Comparison of ENCODE assay signal across 7 mouse cellular contexts in genomic region chr7:101906696-101907095, GRCm38 (mm10). TPM values are rescaled to one million over a fixed set of nuclear protein-coding genes. Genes with fewer than 3 reads are reported as not detected.
DNase-seq lines count a peak whose midpoint lies in the region; ATAC-seq and TF ChIP-seq lines count a peak whose summit lies in the region.

No protein-coding gene starts in this region.

- H3K9ac ChIP-seq in embryonic facial prominence, embryonic 12.5 days: peak overlapping the region; percentile 89
- peak overlapping the region; percentile 90 for H3K9ac ChIP-seq in intestine, embryonic 14.5 days (ENCODE audit: low read length)
- peak overlapping the region; percentile 83 for H3K9ac ChIP-seq in midbrain, embryonic 13.5 days (replicated peaks)

- TF ChIP-seq CTCF in lung, adult 2 months (IDR thresholded peaks at IDR 0.05; ENCODE audit: insufficient read depth, low read length): no peak

- no peaks in the 10 kb centered on the region for H3K27me3 ChIP-seq in embryonic facial prominence, embryonic 12.5 days
- H3K27me3 ChIP-seq in intestine, embryonic 14.5 days (replicated peaks; ENCODE audit: control insufficient read depth, insufficient read depth, low read length): no peaks in the 10 kb centered on the region
- no peaks in the 10 kb centered on the region for H3K27me3 ChIP-seq in midbrain, embryonic 13.5 days

- no peak for TF ChIP-seq POLR2A in lung, adult 2 months (IDR thresholded peaks at IDR 0.05; ENCODE audit: borderline replicate concordance, extremely low read depth, low read depth, low read length)

- H3K36me3 ChIP-seq in embryonic facial prominence, embryonic 12.5 days: peaks cover 22% of the 10 kb centered on the region
- H3K36me3 ChIP-seq in intestine, embryonic 14.5 days (ENCODE audit: control insufficient read depth, insufficient read depth, low read length): peaks cover 25% of the 10 kb centered on the region
- peaks cover 37% of the 10 kb centered on the region for H3K36me3 ChIP-seq in midbrain, embryonic 13.5 days

- ATAC-seq in embryonic facial prominence, embryonic 12.5 days (ENCODE audit: insufficient number of reproducible peaks, insufficient read depth, low FRiP score, low TSS enrichment): no peak
- ATAC-seq in intestine, embryonic 14.5 days (replicated peaks; ENCODE audit: low FRiP score, low TSS enrichment, low read depth): no peak
- no peak for ATAC-seq in midbrain, embryonic 13.5 days

- 0 out of 2 replicates have a peak overlapping the region, but pooled peaks have one; percentile 96 for H3K27ac ChIP-seq in embryonic facial prominence, embryonic 12.5 days
- H3K27ac ChIP-seq in intestine, embryonic 14.5 days (ENCODE audit: low read depth): no peak overlapping the region; the same call in 1 of the 2 replicates
- H3K27ac ChIP-seq in midbrain, embryonic 13.5 days: 0 out of 2 replicates have a peak overlapping the region, but pooled peaks have one; percentile 1

- H3K4me2 ChIP-seq in embryonic facial prominence, embryonic 12.5 days (replicated peaks): peak overlapping the region; percentile 66
- peak overlapping the region; percentile 90 for H3K4me2 ChIP-seq in intestine, embryonic 14.5 days (ENCODE audit: low read length)
- peak overlapping the region; percentile 64 for H3K4me2 ChIP-seq in midbrain, embryonic 13.5 days (replicated peaks)

- no peak for DNase-seq in lung, adult 2 months
- DNase-seq in lung, postnatal 25 days (ENCODE audit: low spot score): no peak
- no peak for DNase-seq in intestine, embryonic 14.5 days (ENCODE audit: low spot score)
- no peak for DNase-seq in adrenal gland, postnatal 4 days (ENCODE audit: low spot score in 2 of 2)
- DNase-seq in testis, postnatal 10 days (ENCODE audit: low spot score): no peak

- 32% methylated on average over 8 of the region's 8 CpGs for WGBS in lung, adult 2 months
- WGBS in embryonic facial prominence, embryonic 12.5 days: 77% methylated on average over 8 of the region's 8 CpGs
- 73% methylated on average over 8 of the region's 8 CpGs for WGBS in intestine, embryonic 14.5 days
- WGBS in midbrain, embryonic 13.5 days: 85% methylated on average over 8 of the region's 8 CpGs

- peak overlapping the region; percentile 84 for H3K4me3 ChIP-seq in lung, adult 2 months (replicated peaks; ENCODE audit: extremely low read depth, low read depth, low read length)
- H3K4me3 ChIP-seq in embryonic facial prominence, embryonic 12.5 days: peak overlapping the region; percentile 76
- peak overlapping the region; percentile 93 for H3K4me3 ChIP-seq in intestine, embryonic 14.5 days (ENCODE audit: low read depth, low read length)
- H3K4me3 ChIP-seq in midbrain, embryonic 13.5 days (replicated peaks): peak overlapping the region; percentile 71

- H3K9me3 ChIP-seq in embryonic facial prominence, embryonic 12.5 days: no peaks in the 10 kb centered on the region
- H3K9me3 ChIP-seq in intestine, embryonic 14.5 days (ENCODE audit: control insufficient read depth, low read length): no peaks in the 10 kb centered on the region
- no peaks in the 10 kb centered on the region for H3K9me3 ChIP-seq in midbrain, embryonic 13.5 days

- peaks cover 10% of the 10 kb centered on the region for H3K4me1 ChIP-seq in lung, adult 2 months (ENCODE audit: control insufficient read depth, insufficient read depth, low read length)
- peaks cover 12% of the 10 kb centered on the region for H3K4me1 ChIP-seq in embryonic facial prominence, embryonic 12.5 days
- H3K4me1 ChIP-seq in intestine, embryonic 14.5 days (replicated peaks; ENCODE audit: control insufficient read depth, insufficient read depth, low read length): peaks cover 21% of the 10 kb centered on the region
- peaks cover 31% of the 10 kb centered on the region for H3K4me1 ChIP-seq in midbrain, embryonic 13.5 days (replicated peaks)

RNA-seq across cellular contexts. Expression of gene Tomt, which starts 0.5 kb away (rescaled TPM):
- polyA plus RNA-seq in lung, adult 2 months (2012; rRNA removed): 0.06 TPM in 1 of 2 replicates, not detected in the other
- polyA plus RNA-seq in embryonic facial prominence, embryonic 12.5 days (2016; fragmentation: Nextera tagmentation; extraction: Ambion mirVana): 0.61 and 0.65 TPM in 2 replicates
- polyA plus RNA-seq in intestine, embryonic 14.5 days (2014; fragmentation: Nextera tagmentation; extraction: Ambion mirVana): 0.44 and 0.97 TPM in 2 replicates
- polyA plus RNA-seq in midbrain, embryonic 13.5 days (2015; fragmentation: Nextera tagmentation; extraction: Ambion mirVana): 0.35 and 0.77 TPM in 2 replicates
- not detected for total RNA-seq in adrenal gland, postnatal 4 days (2021)

RNA-seq across cellular contexts. Expression of gene Lamtor1, which starts 1.0 kb away (rescaled TPM):
- 171 and 205 TPM in 2 replicates for polyA plus RNA-seq in lung, adult 2 months (2012; rRNA removed)
- polyA plus RNA-seq in embryonic facial prominence, embryonic 12.5 days (2016; fragmentation: Nextera tagmentation; extraction: Ambion mirVana): 153 and 158 TPM in 2 replicates
- polyA plus RNA-seq in intestine, embryonic 14.5 days (2014; fragmentation: Nextera tagmentation; extraction: Ambion mirVana): 153 and 167 TPM in 2 replicates
- polyA plus RNA-seq in midbrain, embryonic 13.5 days (2015; fragmentation: Nextera tagmentation; extraction: Ambion mirVana): 146 and 158 TPM in 2 replicates
- total RNA-seq in adrenal gland, postnatal 4 days (2021): 100 to 1,000 TPM; 101 to 116 TPM

RNA-seq across cellular contexts. Expression of gene Lrrc51, which starts 27.0 kb away (rescaled TPM):
- 28.9 and 36.5 TPM in 2 replicates for polyA plus RNA-seq in lung, adult 2 months (2012; rRNA removed)
- 8.8 and 9.8 TPM in 2 replicates for polyA plus RNA-seq in embryonic facial prominence, embryonic 12.5 days (2016; fragmentation: Nextera tagmentation; extraction: Ambion mirVana)
- polyA plus RNA-seq in intestine, embryonic 14.5 days (2014; fragmentation: Nextera tagmentation; extraction: Ambion mirVana): 6.8 and 10.1 TPM in 2 replicates
- 9.6 and 10.6 TPM in 2 replicates for polyA plus RNA-seq in midbrain, embryonic 13.5 days (2015; fragmentation: Nextera tagmentation; extraction: Ambion mirVana)
- total RNA-seq in adrenal gland, postnatal 4 days (2021): 1 to 10 TPM; 6.1 to 8.3 TPM

RNA-seq across cellular contexts. Expression of gene Numa1, which starts 27.2 kb away (rescaled TPM):
- polyA plus RNA-seq in lung, adult 2 months (2012; rRNA removed): 80.1 and 93.4 TPM in 2 replicates
- polyA plus RNA-seq in embryonic facial prominence, embryonic 12.5 days (2016; fragmentation: Nextera tagmentation; extraction: Ambion mirVana): 115 and 119 TPM in 2 replicates
- 99.6 and 101 TPM in 2 replicates for polyA plus RNA-seq in intestine, embryonic 14.5 days (2014; fragmentation: Nextera tagmentation; extraction: Ambion mirVana)
- 63.0 and 70.7 TPM in 2 replicates for polyA plus RNA-seq in midbrain, embryonic 13.5 days (2015; fragmentation: Nextera tagmentation; extraction: Ambion mirVana)
- 100 to 1,000 TPM; 179 to 203 TPM for total RNA-seq in adrenal gland, postnatal 4 days (2021)

RNA-seq across cellular contexts. Expression of gene Folr1, which starts 36.1 kb away (rescaled TPM):
- 0.67 and 1.2 TPM in 2 replicates for polyA plus RNA-seq in lung, adult 2 months (2012; rRNA removed)
- polyA plus RNA-seq in embryonic facial prominence, embryonic 12.5 days (2016; fragmentation: Nextera tagmentation; extraction: Ambion mirVana): 1.1 and 1.2 TPM in 2 replicates
- polyA plus RNA-seq in intestine, embryonic 14.5 days (2014; fragmentation: Nextera tagmentation; extraction: Ambion mirVana): 76.1 and 79.2 TPM in 2 replicates
- polyA plus RNA-seq in midbrain, embryonic 13.5 days (2015; fragmentation: Nextera tagmentation; extraction: Ambion mirVana): 11.1 and 13.2 TPM in 2 replicates
- 10 to 100 TPM in 1 of 2 experiments, 1 to 10 TPM in 1; 1.9 to 29.1 TPM for total RNA-seq in adrenal gland, postnatal 4 days (2021)
